Mouse (Mus musculus) embryonic stem cell, embryonic (primary cell): ENCODE measurements around the gene Adap2.

ENCODE experiments used
- CTCF ChIA-PET, 4 experiments: fragments of 300-600 bp in 2 of 4; fragments of 350-600 bp in 2 of 4; sonication (Branson Sonifier 250); formaldehyde crosslinking; loops; one replicate each; lab custom pipeline; 2022; ENCODE audit warnings: inconsistent platforms in 2 of 4; lab: Charles Lee
- POLR2A ChIA-PET, 4 experiments: fragments of 300-600 bp in 2 of 4; fragments of 350-600 bp in 2 of 4; sonication (Branson Sonifier 250); formaldehyde crosslinking; loops; one replicate each; lab custom pipeline; 2022; ENCODE audit warnings: antibody characterized with exemption in 4 of 4, inconsistent platforms in 1 of 4; lab: Charles Lee

Adap2 gene

DNA sequence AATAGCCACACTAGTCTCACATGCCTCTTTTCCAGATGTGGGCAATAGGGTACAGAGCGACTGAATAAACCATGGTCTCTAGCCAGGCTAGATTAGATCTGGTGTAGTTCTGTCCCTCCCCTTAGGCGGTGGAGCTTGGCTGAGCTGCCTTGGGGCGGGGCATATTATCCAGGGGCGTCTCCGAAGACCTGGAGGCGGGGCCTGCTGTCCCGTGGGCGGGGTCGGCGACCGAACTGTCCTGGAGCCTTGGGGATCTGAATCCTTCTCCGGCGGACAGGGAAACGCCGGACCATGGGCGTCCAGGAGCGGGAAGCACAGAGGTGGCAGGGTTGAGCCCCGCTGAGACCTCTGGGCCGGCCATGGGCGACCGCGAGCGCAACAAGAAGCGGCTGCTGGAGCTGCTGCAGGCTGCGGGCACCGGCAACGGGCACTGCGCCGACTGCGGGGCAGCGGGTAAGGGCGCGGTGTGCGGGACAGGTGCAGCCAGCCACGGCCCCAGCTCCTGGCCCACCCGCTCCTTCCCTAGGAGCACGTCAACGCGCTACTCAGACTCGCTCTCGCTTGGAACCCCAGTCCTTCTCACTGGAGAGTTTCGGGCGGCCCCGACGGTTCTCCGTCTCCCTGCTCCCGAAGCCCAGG lies at the start of gene Adap2:
Adap2 (plus strand) TSS at position 249 of the 639 bp plus-strand sequence.
- CTCF ChIA-PET: interaction anchor here in 3 of 4 experiments (0.5 to 1.2 kb wide), 10 partner anchors 27 to 1932 kb away, joined by 3 to 5 read pairs (median 3); partner anchors contain the start of genes Rhot1 (in 1 of the 3) and Rnf135 (in 1 of the 3)
- POLR2A ChIA-PET: interaction anchor here (0.5 to 4.8 kb wide), 54 partner anchors 8 to 274 kb away, joined by 3 to 31 read pairs (median 4); partner anchors contain the start of genes Crlf3 (in 3 of the 4), Tefm (in 3 of the 4), Rhot1 (in 2 of the 4) and Rnf135 (in 2 of the 4)

DNA sequence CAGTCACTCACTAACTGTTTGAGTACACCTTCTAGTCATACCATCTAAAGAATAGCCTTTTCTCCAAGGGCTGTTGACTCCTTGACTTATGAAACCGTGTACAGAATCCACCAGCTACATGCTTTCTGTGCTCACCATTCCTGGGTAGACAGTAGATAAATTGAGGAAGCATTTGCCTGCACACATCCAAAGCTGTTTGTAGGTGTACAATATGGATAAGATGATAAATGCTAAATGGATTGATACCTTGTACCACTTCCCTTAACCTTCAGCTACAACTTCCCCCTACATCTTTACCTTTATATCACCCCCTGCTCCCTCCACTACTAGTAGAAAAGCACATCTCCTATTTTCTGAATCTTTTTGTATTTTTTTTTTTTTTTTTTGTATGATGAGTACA lies 49.5 kb upstream of the Adap2 start:
- POLR2A ChIA-PET: interaction anchor here in 3 of 4 experiments (0.5 to 1.9 kb wide), 9 partner anchors 10 to 461 kb away, joined by 3 to 8 read pairs (median 4); partner anchors contain the start of gene Crlf3 (in 1 of the 3)
- CTCF ChIA-PET: interaction anchor here in 1 of 4 experiments (0.6 to 0.7 kb wide), 2 partner anchors 125 to 1632 kb away, joined by 8 to 9 read pairs; no protein-coding TSS in a partner anchor

DNA sequence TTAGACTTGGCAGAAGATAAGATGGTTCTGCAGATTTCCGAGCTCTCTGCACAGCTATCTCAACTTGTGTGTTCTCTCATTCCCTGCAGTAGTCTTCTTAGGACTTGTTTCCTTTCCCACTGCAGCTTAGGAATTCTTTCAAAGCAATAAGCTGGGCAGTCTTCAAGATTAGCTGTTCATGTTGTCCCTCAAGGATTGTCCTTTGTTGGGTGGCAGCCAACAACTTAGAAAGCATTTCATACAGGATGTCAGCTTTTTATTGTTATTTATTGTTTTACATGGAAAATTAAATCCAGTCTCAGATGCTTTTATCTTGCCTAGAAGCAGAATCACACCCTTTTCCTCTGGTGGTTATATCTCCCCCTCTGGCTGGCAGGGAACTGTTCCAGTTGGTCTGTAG lies 37.5 kb upstream of the Adap2 start:
- CTCF ChIA-PET: no interaction called here
- POLR2A ChIA-PET: interaction anchor here in 1 of 4 experiments (1.2 to 4.2 kb wide), 6 partner anchors 10 to 26 kb away, joined by 4 to 14 read pairs (median 5); no protein-coding TSS in a partner anchor

DNA sequence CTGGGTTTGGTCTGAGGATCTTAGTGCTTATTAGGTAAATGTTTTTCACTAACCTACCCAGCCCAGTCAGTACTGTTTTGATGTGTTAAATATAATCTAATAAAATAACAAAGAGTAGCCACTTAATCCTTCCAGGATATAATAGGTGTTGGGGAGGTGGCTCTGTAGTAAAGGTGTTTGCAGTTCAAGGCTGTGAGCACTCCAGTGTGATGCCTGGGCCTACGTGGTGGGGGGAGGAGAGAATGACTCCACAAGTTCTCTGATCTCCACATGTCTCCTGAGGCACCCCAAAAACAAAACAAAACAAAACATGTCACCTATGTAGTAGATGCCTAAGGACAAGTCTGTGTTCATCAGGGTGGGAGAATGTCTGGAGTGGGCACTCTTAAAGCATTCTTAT lies 21.9 kb upstream of the Adap2 start:
- ChIA-PET CTCF (no interaction called here), POLR2A (interaction anchor here in 2 of 4 experiments (0.8 to 3.7 kb wide), 14 partner anchors 9 to 135 kb away, joined by 3 to 17 read pairs (median 5); partner anchors contain the start of genes Adap2 (in 2 of the 2) and Rnf135 (in 1 of the 2))

DNA sequence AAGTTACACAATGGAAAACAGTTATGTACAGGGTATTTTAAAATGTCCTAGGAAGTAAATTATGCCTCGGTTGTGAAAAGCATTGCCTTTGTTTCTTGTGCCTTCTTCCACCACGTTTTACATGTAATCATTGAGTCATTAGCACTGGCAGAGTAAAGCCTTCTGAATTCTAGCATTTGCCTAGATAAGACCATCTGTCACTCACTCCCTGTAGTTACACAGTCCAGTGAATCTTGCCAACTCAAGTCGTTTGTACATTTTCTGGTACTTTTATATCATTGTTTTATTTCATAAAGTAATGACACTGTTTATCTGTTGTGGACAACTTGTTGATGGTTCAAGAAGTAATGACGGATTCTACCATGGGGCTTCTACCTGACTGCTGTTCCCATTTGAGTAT lies 19.2 kb upstream of the Adap2 start:
- ChIA-PET CTCF (interaction anchor here in 1 of 4 experiments (1.2 kb wide), 1 partner anchor 49 kb away, joined by 4 read pairs; the partner anchor contains the start of gene Rnf135), POLR2A (interaction anchor here in 1 of 4 experiments (1.6 to 3.7 kb wide), 6 partner anchors 15 to 159 kb away, joined by 5 to 14 read pairs (median 6); partner anchors contain the start of gene Rnf135)

DNA sequence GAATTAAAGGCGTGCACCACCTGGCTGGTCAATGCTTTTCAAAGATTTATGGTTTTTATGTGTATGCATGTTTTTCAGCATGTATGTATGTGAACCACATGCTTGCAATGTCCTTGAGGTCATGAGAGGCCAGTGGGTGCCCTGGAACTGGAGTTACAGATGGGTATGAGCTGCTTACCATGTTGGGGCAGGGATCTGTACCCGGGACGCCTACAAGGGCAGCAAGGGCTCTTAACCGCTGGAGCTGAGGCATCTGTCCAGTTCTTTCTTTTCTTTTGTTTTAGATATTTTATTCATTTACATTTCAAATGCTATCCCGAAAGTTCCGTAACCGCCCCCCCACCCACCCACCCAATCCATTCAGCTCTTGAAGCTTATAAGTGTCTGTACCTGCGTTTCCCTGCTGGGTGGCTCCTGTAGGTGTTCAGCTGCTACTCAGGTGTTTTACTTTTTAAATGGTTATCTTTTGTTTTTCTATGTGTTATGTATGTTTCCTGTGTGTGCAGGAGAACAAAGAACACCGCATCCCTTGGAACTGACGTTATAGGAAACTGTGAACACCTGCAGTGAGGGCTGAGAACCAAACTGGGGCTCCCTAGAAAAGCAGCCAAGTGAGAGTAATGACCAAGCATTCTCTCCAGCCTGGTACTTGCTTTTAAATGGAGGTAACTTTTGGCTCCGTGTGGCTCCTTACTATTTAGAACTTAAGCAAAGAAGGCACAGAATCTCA lies 17.8 kb upstream of the Adap2 start:
- POLR2A ChIA-PET: interaction anchor here (0.6 to 5.7 kb wide), 37 partner anchors 9 to 255 kb away, joined by 3 to 28 read pairs (median 4); partner anchors contain the start of genes Adap2 (in 2 of the 4), Crlf3 (in 2 of the 4), Rnf135 (in 2 of the 4) and Zfp207 (in 2 of the 4)

DNA sequence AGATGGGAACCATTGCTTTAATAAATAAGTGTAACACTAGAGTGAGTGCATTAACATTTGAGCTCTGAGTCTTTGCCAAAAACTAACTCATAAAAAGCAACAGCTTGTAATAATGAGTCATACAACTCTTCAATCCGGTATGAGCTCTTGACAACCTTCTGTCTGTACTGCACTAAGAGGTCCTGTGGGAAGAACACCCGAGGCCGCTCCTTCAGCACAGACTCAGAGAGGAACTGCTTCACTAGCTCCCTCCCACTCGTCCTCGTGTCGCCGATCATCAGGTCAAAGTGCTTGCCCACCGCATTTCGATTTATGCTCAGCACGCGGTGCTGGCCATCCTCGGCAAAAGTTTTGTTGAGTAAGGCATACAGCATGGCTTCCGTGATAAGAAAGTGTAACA lies 17.1 kb upstream of the Adap2 start:
- ChIA-PET CTCF (interaction anchor here (0.6 to 0.7 kb wide), 4 partner anchors 13 to 164 kb away, joined by 3 to 4 read pairs (median 3); no protein-coding TSS in a partner anchor), POLR2A (interaction anchor here in 3 of 4 experiments (0.6 to 5.7 kb wide), 37 partner anchors 9 to 254 kb away, joined by 3 to 28 read pairs (median 4); partner anchors contain the start of genes Adap2 (in 2 of the 3), Crlf3 (in 2 of the 3), Rnf135 (in 2 of the 3) and Zfp207 (in 2 of the 3))

More for the DNA sequence above, 17.8 kb upstream of the Adap2 start:
- CTCF ChIA-PET: interaction anchor here in 3 of 4 experiments (0.6 to 1.2 kb wide), 4 partner anchors 14 to 164 kb away, joined by 3 to 4 read pairs (median 4); partner anchors contain the start of gene Rnf135 (in 1 of the 3)

DNA sequence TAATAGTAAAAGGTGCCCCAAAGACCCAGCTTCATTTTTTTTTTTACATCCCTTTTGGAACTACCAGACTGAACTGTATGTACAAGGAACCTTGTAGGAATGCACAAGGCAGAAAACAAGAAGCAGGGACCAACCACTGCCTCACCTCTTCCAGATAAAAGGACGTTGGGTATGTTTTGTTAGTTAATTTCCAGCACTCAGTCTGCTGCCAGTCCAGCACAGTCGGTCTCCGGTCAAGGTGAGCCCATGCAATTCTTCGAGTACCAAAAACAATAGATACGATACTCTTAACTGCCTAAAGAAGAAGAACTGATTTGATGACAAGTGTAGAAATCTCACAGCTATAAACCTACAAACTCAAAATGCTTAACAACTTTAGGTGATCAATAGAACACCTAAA lies 16.1 kb upstream of the Adap2 start:
- POLR2A ChIA-PET: interaction anchor here (0.6 to 5.7 kb wide), 25 partner anchors 8 to 245 kb away, joined by 3 to 28 read pairs (median 4); partner anchors contain the start of genes Adap2 (in 2 of the 4), Rhot1 (in 2 of the 4), Rnf135 (in 2 of the 4) and Atad5 (in 1 of the 4)
- CTCF ChIA-PET: interaction anchor here in 2 of 4 experiments (0.6 to 1.0 kb wide), 2 partner anchors 48 to 102 kb away, joined by 3 read pairs; no protein-coding TSS in a partner anchor

DNA sequence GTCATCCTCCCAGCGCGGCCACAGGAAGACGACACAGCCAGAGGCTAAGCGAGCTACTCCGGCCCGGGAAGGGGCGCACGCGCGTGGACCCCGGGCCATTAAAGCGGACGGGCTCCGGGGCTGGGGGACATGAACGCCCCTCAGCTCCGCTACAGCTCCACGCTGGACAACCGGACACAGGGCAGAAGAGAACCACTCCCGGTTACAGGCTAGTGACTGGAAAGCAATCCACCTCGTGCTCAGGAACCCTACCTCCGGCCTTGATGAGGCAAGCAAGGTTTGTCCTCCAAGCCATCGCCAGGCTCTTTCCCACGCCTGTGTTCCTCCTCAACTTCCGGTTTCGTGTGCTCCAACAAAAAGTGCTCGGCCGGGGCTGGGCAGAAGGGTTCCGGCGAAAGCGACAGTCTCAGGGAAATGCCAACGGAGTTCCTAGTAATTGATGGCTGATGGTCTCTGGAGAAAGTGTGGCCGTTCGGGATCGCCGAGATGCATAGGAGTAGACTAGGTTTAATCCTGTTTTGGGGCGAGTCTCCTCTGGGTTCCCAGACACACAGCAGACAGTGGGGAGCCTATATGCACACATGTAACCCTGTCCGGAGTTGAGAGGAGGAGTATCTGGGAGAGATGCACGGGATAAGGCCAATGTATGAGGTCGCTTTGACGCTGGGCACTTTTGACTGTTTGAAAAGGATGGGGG lies 11.9 kb upstream of the Adap2 start, which contains the start of gene Tefm:
Tefm (minus strand) TSS at position 351 of the 697 bp plus-strand sequence.
- ChIA-PET POLR2A (interaction anchor here in 3 of 4 experiments (0.6 to 5.7 kb wide), 29 partner anchors 7 to 241 kb away, joined by 3 to 31 read pairs (median 5); partner anchors contain the start of genes Adap2 (in 3 of the 3), Crlf3 (in 3 of the 3), Rnf135 (in 2 of the 3) and Rhot1 (in 1 of the 3)), CTCF (interaction anchor here in 1 of 4 experiments (0.5 kb wide), 1 partner anchor 90 kb away, joined by 3 read pairs; no protein-coding TSS in a partner anchor)

DNA sequence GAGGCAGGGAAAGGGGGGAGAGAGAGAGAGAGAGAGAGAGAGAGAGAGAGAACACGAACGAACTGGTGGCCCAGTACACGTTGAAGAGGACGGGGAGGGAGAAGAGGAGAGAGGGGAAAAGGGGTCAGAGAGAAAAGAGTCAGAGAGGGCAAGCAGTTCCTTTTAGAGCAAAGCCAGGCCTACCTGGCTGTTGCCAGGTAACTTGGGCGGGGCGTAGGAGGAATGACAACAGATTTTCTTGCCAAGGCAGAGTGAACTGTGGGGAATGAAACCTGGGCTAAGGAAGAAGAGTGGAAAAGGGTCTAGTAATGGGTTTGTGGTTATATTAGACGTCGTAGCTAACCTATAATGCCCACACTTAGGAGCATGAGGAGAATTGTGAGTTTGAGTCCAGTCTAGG lies 11.0 kb upstream of the Adap2 start:
- POLR2A ChIA-PET: interaction anchor here in 3 of 4 experiments (0.6 to 4.2 kb wide), 10 partner anchors 11 to 244 kb away, joined by 3 to 31 read pairs (median 4); partner anchors contain the start of genes Adap2 (in 2 of the 3) and Rnf135 (in 1 of the 3)
- CTCF ChIA-PET: no interaction called here

DNA sequence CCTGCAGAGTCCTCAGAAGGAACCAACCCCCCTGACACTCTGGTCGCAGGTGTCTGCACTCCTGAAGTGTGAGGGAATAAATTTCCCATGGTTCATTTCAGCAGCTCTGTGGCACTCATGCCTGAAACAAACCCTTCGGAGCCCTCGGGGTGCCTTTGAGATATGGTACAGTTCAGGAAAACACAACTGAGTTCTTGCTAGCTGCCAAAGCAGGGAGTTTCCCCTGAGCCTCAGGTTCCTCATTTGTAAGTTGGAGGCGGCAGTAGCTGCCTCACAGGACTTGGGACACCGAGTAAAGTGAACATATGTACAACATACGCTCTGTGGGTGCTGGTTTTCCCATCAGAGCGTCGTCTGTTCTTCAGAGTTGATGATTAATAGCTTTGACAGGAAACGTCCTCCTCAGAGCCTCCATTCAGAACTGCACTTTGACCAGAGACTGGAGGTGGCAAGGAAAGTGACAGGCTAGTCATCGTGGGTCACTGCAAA lies 8.1 kb upstream of the Adap2 start:
- ChIA-PET POLR2A (interaction anchor here in 3 of 4 experiments (0.8 to 1.7 kb wide), 10 partner anchors 8 to 183 kb away, joined by 3 to 6 read pairs (median 4); partner anchors contain the start of genes Adap2 (in 1 of the 3) and Utp6 (in 1 of the 3)), CTCF (interaction anchor here in 2 of 4 experiments (0.6 to 0.9 kb wide), 3 partner anchors 33 to 187 kb away, joined by 3 to 7 read pairs (median 3); partner anchors contain the start of gene Rnf135 (in 1 of the 2))

DNA sequence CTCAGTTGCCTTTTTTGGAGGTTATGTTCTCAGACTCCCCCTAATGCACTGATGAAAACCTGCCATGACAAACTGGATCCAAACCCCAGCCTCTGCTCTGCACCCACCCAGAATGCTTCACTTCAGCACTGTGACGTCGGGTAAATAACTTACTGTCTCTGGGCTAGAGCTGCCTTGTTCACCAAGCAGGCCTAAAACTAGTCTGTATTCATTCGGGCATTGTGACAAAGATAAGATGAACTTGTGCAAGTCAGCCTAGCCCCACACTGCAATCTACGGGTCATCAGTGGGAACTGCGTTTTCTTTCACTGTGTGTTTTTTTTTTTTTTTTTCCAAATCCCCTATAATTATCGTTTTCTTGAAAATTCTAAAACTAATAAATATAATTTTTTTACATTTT lies 6.2 kb upstream of the Adap2 start:
- CTCF ChIA-PET: interaction anchor here in 2 of 4 experiments (0.6 to 1.2 kb wide), 3 partner anchors 36 to 1318 kb away, joined by 4 to 9 read pairs (median 9); partner anchors contain the start of gene Rnf135 (in 1 of the 2)
- POLR2A ChIA-PET: interaction anchor here in 2 of 4 experiments (0.6 to 1.8 kb wide), 8 partner anchors 12 to 506 kb away, joined by 3 to 6 read pairs (median 4); partner anchors contain the start of gene Rnf135 (in 1 of the 2)

DNA sequence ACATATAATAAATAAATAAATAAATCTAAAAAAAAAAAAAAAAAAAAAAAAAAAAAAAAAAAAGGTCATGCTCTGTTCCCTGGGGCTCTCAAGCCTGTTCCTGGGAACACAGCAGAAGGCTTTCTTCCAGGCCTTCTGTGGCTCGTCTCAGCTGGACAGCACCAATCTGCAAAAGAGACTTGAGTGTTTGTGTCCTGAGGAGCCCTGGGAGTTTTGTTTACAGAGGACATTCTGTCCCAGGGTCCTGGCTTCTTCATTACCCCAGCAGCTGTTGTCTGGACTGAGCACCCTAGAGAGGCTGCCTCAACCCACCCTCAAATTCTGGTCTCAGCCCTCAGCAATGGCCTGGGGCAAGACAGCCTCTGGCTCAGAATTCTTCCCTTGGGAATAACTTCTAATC lies 5.6 kb upstream of the Adap2 start:
- POLR2A ChIA-PET: interaction anchor here in 2 of 4 experiments (0.6 to 1.8 kb wide), 8 partner anchors 11 to 507 kb away, joined by 3 to 6 read pairs (median 4); no protein-coding TSS in a partner anchor
- CTCF ChIA-PET: interaction anchor here in 3 of 4 experiments (0.6 to 1.2 kb wide), 5 partner anchors 35 to 113 kb away, joined by 4 to 9 read pairs (median 4); partner anchors contain the start of genes Crlf3 (in 1 of the 3) and Rnf135 (in 1 of the 3)

DNA sequence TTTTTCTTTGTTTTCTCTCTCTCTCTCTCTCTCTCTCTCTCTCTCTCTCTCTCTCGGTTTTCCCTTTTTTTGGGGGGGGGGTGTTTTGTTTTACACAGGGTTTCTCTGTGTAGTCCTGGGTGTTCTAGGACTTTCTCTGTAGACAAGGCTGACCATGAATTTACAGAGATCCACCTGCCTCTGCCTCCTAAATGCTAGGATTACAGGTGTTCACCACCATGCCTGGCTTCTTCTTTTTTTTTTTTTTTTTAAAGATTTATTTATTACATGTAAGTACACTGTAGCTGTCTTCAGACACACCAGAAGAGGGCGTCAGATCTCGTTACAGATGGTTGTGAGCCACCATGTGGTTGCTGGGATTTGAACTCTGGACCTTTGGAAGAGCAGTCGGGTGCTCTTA lies 4.9 kb upstream of the Adap2 start:
- ChIA-PET CTCF (interaction anchor here (0.6 to 1.4 kb wide), 7 partner anchors 35 to 327 kb away, joined by 3 to 7 read pairs (median 4); partner anchors contain the start of genes Crlf3 (in 1 of the 4) and Rnf135 (in 1 of the 4)), POLR2A (interaction anchor here (0.6 to 1.3 kb wide), 11 partner anchors 7 to 1059 kb away, joined by 3 to 4 read pairs (median 4); partner anchors contain the start of genes Rnf135 (in 1 of the 4) and Tefm (in 1 of the 4))

DNA sequence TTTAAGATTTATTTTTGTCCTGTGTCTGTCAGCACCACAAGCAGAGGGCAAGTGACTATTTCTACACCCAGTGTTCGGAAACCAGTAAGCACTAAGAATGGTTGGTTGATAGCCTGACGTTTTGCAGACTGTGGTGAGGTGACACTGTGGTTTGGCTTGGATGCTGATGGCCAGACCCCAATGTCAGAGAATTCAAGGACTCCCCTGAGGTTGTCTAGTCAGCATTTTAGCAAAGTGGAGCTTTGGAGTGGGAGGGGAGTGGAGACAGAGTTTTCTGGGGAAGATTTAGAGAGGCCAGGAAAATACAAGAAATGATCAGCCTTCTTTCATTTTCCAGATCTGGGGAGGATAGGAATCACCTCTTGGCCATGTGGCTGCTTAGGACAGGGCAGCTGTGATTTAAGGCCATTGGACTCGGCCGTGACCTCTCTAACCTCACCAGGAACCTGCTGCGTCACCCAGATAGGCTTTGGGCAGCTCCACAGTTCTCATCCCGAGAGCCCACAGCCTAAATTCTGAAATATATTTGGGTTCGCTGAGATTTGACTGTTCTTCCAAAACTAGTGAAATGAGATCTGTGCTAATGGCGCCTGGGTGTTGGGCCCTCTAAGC lies 4.4 kb upstream of the Adap2 start:
- POLR2A ChIA-PET: interaction anchor here (0.6 to 1.5 kb wide), 16 partner anchors 7 to 1059 kb away, joined by 3 to 5 read pairs (median 3); partner anchors contain the start of genes Rnf135 (in 1 of the 4) and Tefm (in 1 of the 4)
- CTCF ChIA-PET: interaction anchor here in 3 of 4 experiments (0.5 to 1.4 kb wide), 6 partner anchors 13 to 613 kb away, joined by 3 to 4 read pairs (median 3); no protein-coding TSS in a partner anchor
